ENCODE assay signal across 9 mouse cellular contexts in the genomic region with DNA sequence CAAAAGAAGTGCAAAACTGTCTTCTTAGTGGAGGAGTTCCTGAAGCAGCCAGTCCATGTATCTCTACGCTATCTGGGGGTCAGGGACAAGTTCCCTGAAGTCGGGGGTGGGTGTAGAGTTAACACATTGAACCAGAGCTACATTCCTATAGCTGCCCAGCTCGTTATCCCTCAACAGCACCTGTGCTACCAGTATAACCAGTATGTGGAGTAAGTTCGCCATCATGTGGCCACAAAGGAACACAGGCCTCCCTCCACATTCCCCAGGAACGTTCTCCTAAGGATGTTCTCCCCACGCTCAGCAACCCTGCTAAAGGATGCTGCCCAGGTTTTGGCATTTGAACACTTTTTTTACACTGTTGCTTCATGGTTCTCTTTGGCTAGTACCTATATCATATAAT. TPM values are rescaled to one million over a fixed set of nuclear protein-coding genes. Genes with fewer than 3 reads are reported as not detected.
DNase-seq lines count a peak whose midpoint lies in the region; ATAC-seq lines count a peak whose summit lies in the region.
"Had no signal": no experiment of that assay in that cellular context is flagged by ENCODE, and none has a peak within 500 bp of the region (broad histone marks: within the 10 kb centered on the region; RNA-seq: fewer than 3 reads in every experiment).

No protein-coding gene starts in this region.

- no peak overlapping the region for H3K9ac ChIP-seq in midbrain, embryonic 13.5 days (replicated peaks)
- H3K9ac ChIP-seq: heart, embryonic 13.5 days had no signal

- intact Hi-C loops in gastrocnemius, postnatal 14 days (cut with DNase I; ENCODE audit: low total_unique reads), result loop anchor here (5.0 kb wide), 1 partner anchor 38 kb away; no protein-coding TSS in a partner anchor

- H3K9me3 ChIP-seq in midbrain, embryonic 13.5 days, result no peaks in the 10 kb centered on the region
- H3K9me3 ChIP-seq: heart, embryonic 13.5 days had no signal

- DNase-seq in gastrocnemius, postnatal 14 days, result peak; percentile 4
- no peak for DNase-seq in gastrocnemius, postnatal 25 days
- DNase-seq in ES-CJ7 (ENCODE audit: low read depth, low spot score), result peak; percentile 14
- peak; percentile 57 to 62 for DNase-seq in cerebellum, postnatal 14 days
- DNase-seq in kidney, postnatal 36 days, result peak; percentile 6 to 18
- no peak for DNase-seq in spleen, postnatal 10 days (ENCODE audit: low spot score in 2 of 2)
- DNase-seq in spleen, adult 18-20 months, result no peak

- H3K36me3 ChIP-seq in midbrain, embryonic 13.5 days, result no peaks in the 10 kb centered on the region
- H3K36me3 ChIP-seq: heart, embryonic 13.5 days had no signal

- H3K4me2 ChIP-seq in midbrain, embryonic 13.5 days (replicated peaks), result no peak overlapping the region
- H3K4me2 ChIP-seq: heart, embryonic 13.5 days had no signal

- H3K4me1 ChIP-seq in midbrain, embryonic 13.5 days (replicated peaks), result no peaks in the 10 kb centered on the region
- H3K4me1 ChIP-seq: heart, embryonic 13.5 days had no signal

- no peaks in the 10 kb centered on the region for H3K27me3 ChIP-seq in midbrain, embryonic 13.5 days
- H3K27me3 ChIP-seq: heart, embryonic 13.5 days had no signal

- ATAC-seq in midbrain, embryonic 13.5 days, result peak; percentile 62; the same call in 1 of the 2 replicates

- H3K4me3 ChIP-seq in midbrain, embryonic 13.5 days (replicated peaks), result no peak overlapping the region
- H3K4me3 ChIP-seq: heart, embryonic 13.5 days had no signal

- no peak overlapping the region for H3K27ac ChIP-seq in midbrain, embryonic 13.5 days
- H3K27ac ChIP-seq: heart, embryonic 13.5 days had no signal

- 23% methylated on average over 6 of the region's 6 CpGs for WGBS in midbrain, embryonic 13.5 days

RNA-seq across cellular contexts. Expression of gene Srpx, which starts 46.8 kb away (rescaled TPM):
- total RNA-seq in gastrocnemius, postnatal 14 days (2021), result 10 to 100 TPM; 14.1 to 14.2 TPM
- 1 to 10 TPM; 5.7 to 8.1 TPM for total RNA-seq in gastrocnemius, postnatal 25 days (2021)
- polyA plus RNA-seq in midbrain, embryonic 13.5 days (2015; fragmentation: Nextera tagmentation; extraction: Ambion mirVana), result 2.1 and 2.2 TPM in 2 replicates

Comparison
In these comparisons a context has a peak if more than half of its experiments do, and no peak if none do; other contexts are left out.
1. DNase-seq: peak in gastrocnemius, postnatal 14 days (single experiment), ES-CJ7 (single experiment), cerebellum, postnatal 14 days (2 of 2) and kidney, postnatal 36 days (2 of 2); none in gastrocnemius, postnatal 25 days (single experiment), spleen, postnatal 10 days (0 of 2) and spleen, adult 18-20 months (0 of 2).